Mouse (Mus musculus) forebrain, embryonic 13.5 days (tissue): ENCODE results near the gene Tbx15. TPM values are rescaled to one million over a fixed set of nuclear protein-coding genes. Genes with fewer than 3 reads are reported as not detected.

Experiments used
- ATAC-seq: fragments of 200-750 bp; cut with Nextera tagmentation; 2 replicates; pipeline ENCODE4 v1.8.0; 2017
- H3K27ac ChIP-seq: fragments of 300-500 bp; sonication (generic); 2 replicates; pipeline ENCODE4 v1.5.1; 2015; ENCODE audit warnings: inconsistent platforms, mild to moderate bottlenecking, moderate library complexity
- H3K27me3 ChIP-seq: fragments of 300-500 bp; sonication (generic); 2 replicates; pipeline ENCODE4 v1.6.1; 2015; ENCODE audit warnings: mild to moderate bottlenecking, inconsistent platforms
- H3K36me3 ChIP-seq: fragments of 300-500 bp; sonication (generic); 2 replicates; pipeline ENCODE4 v1.6.1; 2015; ENCODE audit warnings: mild to moderate bottlenecking, inconsistent platforms; ENCODE audit not compliant: poor library complexity, severe bottlenecking
- H3K4me1 ChIP-seq: fragments of 300-500 bp; sonication (generic); 2 replicates; pipeline ENCODE4 v1.6.1; 2015; ENCODE audit warnings: inconsistent platforms
- H3K4me2 ChIP-seq: fragments of 300-500 bp; sonication (generic); 2 replicates; pipeline ENCODE4 v1.6.1; 2015; ENCODE audit warnings: inconsistent platforms, mild to moderate bottlenecking, moderate library complexity
- H3K4me3 ChIP-seq: fragments of 300-500 bp; sonication (generic); 2 replicates; pipeline ENCODE4 v1.5.1; 2015; ENCODE audit warnings: mild to moderate bottlenecking, inconsistent platforms
- H3K9ac ChIP-seq: fragments of 300-500 bp; sonication (generic); 2 replicates; pipeline ENCODE4 v1.6.1; 2015; ENCODE audit warnings: mild to moderate bottlenecking, inconsistent platforms
- H3K9me3 ChIP-seq: fragments of 300-500 bp; sonication (generic); replicated peaks from 2 replicates; pipeline ENCODE4 v1.6.1; 2016; ENCODE audit warnings: inconsistent platforms
- WGBS: fragments of 180-500 bp; shearing (Covaris S2); methylation state at CpG from one replicate; pipeline ENCODE4 v1.1.7; 2015; 5-methylcytosine and 5-hydroxymethylcytosine counted together
- polyA plus RNA-seq: library from polyadenylated mRNA; unstranded; fragments of >200 nt; fragmentation: Nextera tagmentation; extraction: Ambion mirVana; gene quantifications from 2 replicates; pipeline ENCODE4 v1.2.1, GENCODE M21; 2015

Tbx15 gene
- polyA plus RNA-seq, 1 experiment from 2014 or later, result 0.28 TPM

GRCm38 (mm10) chr3:99252461-99253091 is 12.4 kb downstream of the Tbx15 start:
- no peak for ATAC-seq
- H3K27me3 ChIP-seq, result peaks cover 100% of the 10 kb centered on the region
- no peak overlapping the region for H3K4me3 ChIP-seq
- H3K9me3 ChIP-seq, result no peaks in the 10 kb centered on the region
- H3K36me3 ChIP-seq, result no peaks in the 10 kb centered on the region
- H3K9ac ChIP-seq, result no peak overlapping the region
- no peak overlapping the region for H3K4me2 ChIP-seq
- peaks cover 10% of the 10 kb centered on the region for H3K4me1 ChIP-seq
- under 1% methylated on average over 16 of the region's 16 CpGs for WGBS
- H3K27ac ChIP-seq, result no peak overlapping the region

GRCm38 (mm10) chr3:99253092-99253488 is 12.9 kb downstream of the Tbx15 start:
- H3K4me3 ChIP-seq, result peak overlapping the region; percentile 37; the same call in 1 of the 2 replicates
- no peaks in the 10 kb centered on the region for H3K9me3 ChIP-seq
- H3K27me3 ChIP-seq, result peaks cover 100% of the 10 kb centered on the region
- H3K9ac ChIP-seq, result no peak overlapping the region
- ATAC-seq, result 0 out of 2 replicates have a peak, but pooled peaks have one; percentile 3
- H3K4me1 ChIP-seq, result peaks cover 10% of the 10 kb centered on the region
- no peaks in the 10 kb centered on the region for H3K36me3 ChIP-seq
- H3K4me2 ChIP-seq, result peak overlapping the region; percentile 59
- H3K27ac ChIP-seq, result no peak overlapping the region
- WGBS, result under 1% methylated on average over 12 of the region's 12 CpGs

- no peaks in the 10 kb centered on the region for H3K36me3 ChIP-seq
- H3K4me1 ChIP-seq, result peaks cover 10% of the 10 kb centered on the region
- WGBS, result under 1% methylated on average over 64 of the region's 73 CpGs
- ATAC-seq, result peak; percentile 64
- peak overlapping the region; percentile 53; the same call in 1 of the 2 replicates for H3K9ac ChIP-seq
- H3K27me3 ChIP-seq, result peaks cover 100% of the 10 kb centered on the region
- H3K4me2 ChIP-seq, result peak overlapping the region; percentile 59
- no peaks in the 10 kb centered on the region for H3K9me3 ChIP-seq
- peak overlapping the region; percentile 37 for H3K4me3 ChIP-seq
- H3K27ac ChIP-seq, result no peak overlapping the region
Observed at GRCm38 (mm10) chr3:99253497-99254451, 13.6 kb downstream of the Tbx15 start.

GRCm38 (mm10) chr3:99254559-99255151 is 14.5 kb downstream of the Tbx15 start:
- Histone ChIP-seq H3K4me2 (no peak overlapping the region), H3K4me1 (peaks cover 10% of the 10 kb centered on the region), H3K27me3 (peaks cover 100% of the 10 kb centered on the region), H3K27ac (no peak overlapping the region), H3K9me3 (no peaks in the 10 kb centered on the region), H3K4me3 (0 out of 2 replicates have a peak overlapping the region, but pooled peaks have one; percentile 3), H3K9ac (no peak overlapping the region), H3K36me3 (no peaks in the 10 kb centered on the region)
- WGBS, result under 1% methylated on average over 15 of the region's 15 CpGs
- no peak for ATAC-seq

GRCm38 (mm10) chr3:99255411-99256365 is 15.5 kb downstream of the Tbx15 start:
- Histone ChIP-seq H3K27ac (no peak overlapping the region), H3K4me3 (no peak overlapping the region), H3K9ac (no peak overlapping the region), H3K4me2 (no peak overlapping the region), H3K27me3 (peaks cover 98% of the 10 kb centered on the region), H3K36me3 (no peaks in the 10 kb centered on the region), H3K4me1 (peaks cover 10% of the 10 kb centered on the region), H3K9me3 (no peaks in the 10 kb centered on the region)
- 6% methylated on average over 11 of the region's 11 CpGs for WGBS
- ATAC-seq, result no peak

GRCm38 (mm10) chr3:99256366-99256750 is 16.2 kb downstream of the Tbx15 start:
- Histone ChIP-seq H3K36me3 (no peaks in the 10 kb centered on the region), H3K9ac (no peak overlapping the region), H3K27me3 (peaks cover 98% of the 10 kb centered on the region), H3K4me3 (no peak overlapping the region), H3K27ac (no peak overlapping the region), H3K9me3 (no peaks in the 10 kb centered on the region), H3K4me2 (no peak overlapping the region), H3K4me1 (peaks cover 10% of the 10 kb centered on the region)
- ATAC-seq, result no peak
- WGBS, result 2% methylated on average over 11 of the region's 11 CpGs

- no peak for ATAC-seq
- peaks cover 10% of the 10 kb centered on the region for H3K4me1 ChIP-seq
- no peak overlapping the region for H3K4me3 ChIP-seq
- no peaks in the 10 kb centered on the region for H3K36me3 ChIP-seq
- H3K9ac ChIP-seq, result no peak overlapping the region
- no peak overlapping the region for H3K27ac ChIP-seq
- 2% methylated on average over 20 of the region's 20 CpGs for WGBS
- H3K9me3 ChIP-seq, result no peaks in the 10 kb centered on the region
- peaks cover 98% of the 10 kb centered on the region for H3K27me3 ChIP-seq
- H3K4me2 ChIP-seq, result no peak overlapping the region
Observed at GRCm38 (mm10) chr3:99256766-99257165, 16.6 kb downstream of the Tbx15 start.

GRCm38 (mm10) chr3:99257586-99258577 is 17.7 kb downstream of the Tbx15 start:
- no peaks in the 10 kb centered on the region for H3K9me3 ChIP-seq
- no peak overlapping the region for H3K4me2 ChIP-seq
- no peak overlapping the region for H3K4me3 ChIP-seq
- ATAC-seq, result no peak
- 1% methylated on average over 29 of the region's 29 CpGs for WGBS
- no peak overlapping the region for H3K9ac ChIP-seq
- H3K27me3 ChIP-seq, result peaks cover 98% of the 10 kb centered on the region
- no peak overlapping the region for H3K27ac ChIP-seq
- peaks cover 10% of the 10 kb centered on the region for H3K4me1 ChIP-seq
- no peaks in the 10 kb centered on the region for H3K36me3 ChIP-seq

- Histone ChIP-seq H3K36me3 (no peaks in the 10 kb centered on the region), H3K27ac (no peak overlapping the region), H3K27me3 (peaks cover 96% of the 10 kb centered on the region), H3K9ac (no peak overlapping the region), H3K4me2 (no peak overlapping the region), H3K9me3 (no peaks in the 10 kb centered on the region), H3K4me1 (no peaks in the 10 kb centered on the region), H3K4me3 (no peak overlapping the region)
- no peak for ATAC-seq
- 3% methylated on average over 6 of the region's 6 CpGs for WGBS
Observed at GRCm38 (mm10) chr3:99259741-99260270, 19.6 kb downstream of the Tbx15 start.

GRCm38 (mm10) chr3:99260395-99260794 is 20.2 kb downstream of the Tbx15 start:
- Histone ChIP-seq H3K9ac (no peak overlapping the region), H3K4me3 (no peak overlapping the region), H3K36me3 (no peaks in the 10 kb centered on the region), H3K4me1 (no peaks in the 10 kb centered on the region), H3K27me3 (peaks cover 96% of the 10 kb centered on the region), H3K9me3 (no peaks in the 10 kb centered on the region), H3K27ac (no peak overlapping the region), H3K4me2 (no peak overlapping the region)
- no peak for ATAC-seq
- WGBS, result 31% methylated on average over 2 of the region's 2 CpGs
